Mouse (Mus musculus) v-Abl transformed pro-B cells (cell line): ENCODE measurements around the gene Twnk.

Source experiments
- in situ Hi-C, 2 experiments: fragments of 400-800 bp; cut with MboI; formaldehyde crosslinking; loops; one replicate each; pipeline ENCODE4 v1.15.1; 2025; ENCODE audit not compliant: unreplicated experiment in 2 of 2

Gene Twnk

GRCm38 (mm10) chr19:45017909-45018308 is 12.4 kb downstream of the Twnk start:
- in situ Hi-C loops, result loop anchor here in 1 of 2 experiments (25.0 kb wide), 1 partner anchor 1331 kb away; the partner anchor contains the start of gene Entpd7

DNA sequence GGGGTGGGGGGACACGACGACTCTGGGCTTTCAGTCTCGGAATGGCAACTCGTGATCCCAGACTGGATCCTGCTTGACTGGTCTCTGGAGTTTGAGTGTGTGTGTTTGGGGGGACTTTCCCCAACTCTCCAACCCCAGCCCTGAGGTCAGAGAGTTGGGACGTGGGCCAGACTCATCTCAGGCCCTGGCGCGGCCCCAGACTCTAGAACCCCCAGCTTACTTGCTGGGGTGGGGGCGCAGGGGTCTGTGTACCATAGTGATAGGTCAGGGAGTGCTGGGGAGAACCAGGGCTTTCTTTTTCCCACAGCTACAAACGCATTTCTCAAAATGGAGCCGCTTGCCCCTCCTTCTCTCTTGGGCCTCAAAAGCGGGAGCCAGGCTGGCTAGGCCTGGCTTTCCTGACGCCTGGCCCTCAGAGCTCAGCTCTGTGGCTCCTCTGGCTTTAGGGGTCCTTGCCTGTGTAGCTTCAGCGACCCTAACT is 12.9 kb downstream of the Twnk start:
- in situ Hi-C loops, result loop anchor here in 1 of 2 experiments (25.0 kb wide), 1 partner anchor 1331 kb away; the partner anchor contains the start of gene Entpd7

DNA sequence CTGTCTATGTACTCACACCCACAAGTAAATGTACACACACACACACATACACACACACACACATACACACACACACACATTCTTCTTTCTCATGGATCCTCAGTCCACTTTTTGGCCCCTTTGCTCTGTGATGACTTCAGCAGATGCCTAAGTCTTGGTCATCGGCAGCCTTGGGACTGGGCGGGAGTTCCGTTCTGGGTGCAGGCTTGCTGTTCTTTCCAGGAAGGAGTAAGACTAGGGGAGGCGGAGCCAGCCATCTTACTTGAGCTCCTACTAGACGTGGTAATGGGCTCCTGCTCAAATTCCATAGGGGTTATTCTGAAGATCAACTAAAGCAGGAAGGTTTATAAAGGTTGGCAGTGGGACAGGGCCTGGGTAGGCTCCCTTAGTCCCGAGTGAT is 14.9 kb downstream of the Twnk start:
- in situ Hi-C loops, result loop anchor here in 1 of 2 experiments (25.0 kb wide), 1 partner anchor 1333 kb away; the partner anchor contains the start of gene Entpd7

- in situ Hi-C loops, result loop anchor here in 1 of 2 experiments (25.0 kb wide), 1 partner anchor 1334 kb away; the partner anchor contains the start of gene Entpd7
Measured at GRCm38 (mm10) chr19:45021362-45021761, 15.9 kb downstream of the Twnk start.

DNA sequence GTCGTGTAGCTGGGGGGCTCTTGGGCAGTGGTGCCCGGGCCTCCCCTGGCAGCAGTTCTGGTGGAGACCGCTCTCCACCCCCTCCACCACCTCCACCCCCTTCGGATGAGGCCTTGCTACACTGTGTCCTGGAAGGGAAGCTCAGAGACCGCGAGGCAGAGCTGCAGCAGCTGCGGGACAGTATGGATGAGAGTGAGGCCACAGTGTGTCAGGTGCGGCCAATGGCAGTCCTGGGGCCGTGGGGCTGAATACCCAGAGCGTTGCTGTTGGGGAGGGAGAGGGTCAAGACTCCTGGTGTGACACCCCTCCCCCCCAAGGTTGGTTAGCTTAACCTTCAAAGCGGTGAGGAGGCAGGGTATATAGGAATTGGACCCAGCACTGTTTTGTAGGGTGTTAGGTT is 18.5 kb downstream of the Twnk start:
- in situ Hi-C loops, result loop anchor here in 1 of 2 experiments (25.0 kb wide), 1 partner anchor 1337 kb away; the partner anchor contains the start of gene Entpd7

DNA sequence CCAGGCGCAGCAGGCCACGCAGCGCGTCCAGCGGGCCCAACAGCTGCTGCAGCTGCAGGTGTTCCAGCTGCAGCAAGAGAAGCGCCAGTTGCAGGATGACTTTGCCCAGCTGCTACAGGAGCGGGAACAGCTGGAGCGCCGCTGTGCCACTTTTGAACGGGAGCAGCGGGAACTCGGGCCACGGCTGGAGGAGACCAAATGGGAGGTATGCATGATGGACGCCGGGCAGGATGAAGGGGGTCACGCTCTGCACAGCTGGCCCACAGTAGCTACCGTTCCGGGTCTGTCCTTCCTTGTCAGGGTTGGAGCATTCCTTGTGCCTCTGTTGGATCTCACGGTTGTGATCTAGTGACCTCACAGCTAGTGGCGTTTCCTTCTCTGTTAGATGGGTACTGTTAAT is 19.3 kb downstream of the Twnk start:
- in situ Hi-C loops, result loop anchor here (25.0 kb wide), 2 partner anchors 437 to 1337 kb away; partner anchors contain the start of gene Entpd7 (in 1 of the 2)

GRCm38 (mm10) chr19:45025937-45026568 is 20.6 kb downstream of the Twnk start:
- in situ Hi-C loops, result loop anchor here in 1 of 2 experiments (25.0 kb wide), 1 partner anchor 439 kb away; no protein-coding TSS in a partner anchor

GRCm38 (mm10) chr19:45026958-45027670 is 21.7 kb downstream of the Twnk start:
- in situ Hi-C loops, result loop anchor here in 1 of 2 experiments (25.0 kb wide), 1 partner anchor 440 kb away; no protein-coding TSS in a partner anchor

- in situ Hi-C loops, result loop anchor here in 1 of 2 experiments (25.0 kb wide), 1 partner anchor 441 kb away; no protein-coding TSS in a partner anchor
Measured at GRCm38 (mm10) chr19:45027848-45028247, 22.4 kb downstream of the Twnk start.

DNA sequence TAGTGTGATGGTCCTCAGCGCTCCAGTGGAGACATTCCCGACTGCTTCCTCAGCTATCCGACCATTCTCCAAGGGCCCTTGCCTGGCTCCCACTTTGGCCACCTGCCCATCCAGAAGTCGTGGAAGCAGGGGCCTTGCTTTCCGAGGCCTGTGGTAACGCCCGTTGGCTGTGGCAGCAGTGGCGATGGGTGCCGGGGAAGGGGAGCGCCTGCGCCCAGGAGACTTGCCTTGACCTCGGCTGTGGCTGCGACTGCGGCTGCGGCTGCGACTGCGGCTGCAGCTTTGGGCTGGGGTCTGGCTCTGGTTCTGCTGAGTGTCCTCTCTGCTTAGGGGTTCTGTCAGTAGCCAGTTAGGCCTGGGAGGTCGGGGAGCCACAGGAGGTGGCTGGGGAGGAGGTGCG is 23.3 kb downstream of the Twnk start:
- in situ Hi-C loops, result loop anchor here in 1 of 2 experiments (25.0 kb wide), 1 partner anchor 441 kb away; no protein-coding TSS in a partner anchor

- in situ Hi-C loops, result loop anchor here in 1 of 2 experiments (25.0 kb wide), 1 partner anchor 442 kb away; no protein-coding TSS in a partner anchor
Measured at GRCm38 (mm10) chr19:45029571-45029970, 24.1 kb downstream of the Twnk start.

DNA sequence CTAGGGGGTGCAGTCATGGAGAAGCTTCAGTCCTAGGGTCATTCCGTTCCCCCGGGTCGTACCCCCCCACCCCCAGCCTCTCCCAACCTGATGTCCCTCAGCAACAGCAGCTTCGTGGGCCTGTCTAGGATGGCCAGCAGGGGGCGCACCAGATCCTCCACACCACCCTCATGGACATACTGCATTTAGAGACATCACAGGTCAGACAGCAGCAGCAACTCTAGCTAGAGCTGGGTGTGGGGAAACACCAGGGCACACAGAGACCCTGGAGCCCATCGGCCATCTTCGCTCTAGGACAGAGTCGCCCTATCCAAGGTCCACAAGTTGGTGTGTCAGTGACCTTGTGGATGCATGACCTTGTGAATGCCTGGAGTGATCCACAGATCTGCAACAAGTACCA is 24.6 kb downstream of the Twnk start:
- in situ Hi-C loops, result loop anchor here (5.0 to 25.0 kb wide), 4 partner anchors 38 to 445 kb away; partner anchors contain the start of gene Sema4g (in 1 of the 2)

DNA sequence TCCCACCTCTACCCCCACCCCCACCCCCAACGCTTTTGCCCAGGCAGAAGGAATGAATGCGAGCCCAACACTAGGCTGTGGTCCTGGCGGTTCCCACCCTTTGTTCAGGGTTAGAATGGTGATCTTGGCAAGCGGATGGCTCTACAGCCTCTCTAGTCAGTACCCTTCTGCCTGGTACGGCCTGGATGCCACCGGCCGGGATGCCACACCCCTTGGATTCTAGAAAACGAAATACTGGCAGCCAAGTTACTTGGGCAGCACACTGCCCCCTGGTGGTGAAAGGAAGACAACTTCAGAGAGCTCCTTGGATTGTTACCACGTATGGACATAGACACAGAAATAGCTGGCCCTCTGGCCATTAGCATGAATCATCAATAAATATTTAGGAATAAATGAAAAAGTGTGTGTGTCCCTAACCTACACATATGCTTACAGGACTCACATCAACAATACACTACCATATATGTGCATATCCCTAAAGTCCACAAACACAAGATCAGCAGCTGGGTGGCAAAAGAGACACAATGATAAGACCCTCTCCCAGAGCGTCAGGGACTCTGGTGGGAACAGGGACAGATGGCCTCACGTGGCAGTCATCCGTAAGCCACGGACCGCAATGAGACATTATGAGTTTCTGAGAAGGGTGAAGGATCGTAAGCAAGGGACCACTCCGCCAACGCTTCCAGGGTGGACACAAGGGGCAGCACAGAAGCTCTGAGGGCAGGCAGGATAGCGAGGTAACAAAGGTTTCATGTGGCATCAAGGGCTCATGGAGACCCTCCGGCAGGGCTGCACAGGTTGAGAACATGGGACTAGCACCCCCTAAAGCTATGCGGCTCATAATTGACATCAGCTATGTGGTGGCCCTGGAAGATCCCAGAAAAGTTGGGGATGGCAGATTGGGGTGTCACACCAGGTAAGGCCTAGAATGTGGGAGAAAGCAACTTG is 25.6 kb downstream of the Twnk start:
- in situ Hi-C loops, result loop anchor here (5.0 to 25.0 kb wide), 4 partner anchors 39 to 446 kb away; partner anchors contain the start of gene Sema4g (in 1 of the 2)

- in situ Hi-C loops, result loop anchor here (5.0 to 25.0 kb wide), 4 partner anchors 39 to 447 kb away; partner anchors contain the start of gene Sema4g (in 1 of the 2)
Measured at GRCm38 (mm10) chr19:45031780-45032179, 26.3 kb downstream of the Twnk start.

- in situ Hi-C loops, result loop anchor here (5.0 to 25.0 kb wide), 4 partner anchors 40 to 448 kb away; partner anchors contain the start of gene Sema4g (in 1 of the 2)
Measured at GRCm38 (mm10) chr19:45032570-45033332, 27.3 kb downstream of the Twnk start.

DNA sequence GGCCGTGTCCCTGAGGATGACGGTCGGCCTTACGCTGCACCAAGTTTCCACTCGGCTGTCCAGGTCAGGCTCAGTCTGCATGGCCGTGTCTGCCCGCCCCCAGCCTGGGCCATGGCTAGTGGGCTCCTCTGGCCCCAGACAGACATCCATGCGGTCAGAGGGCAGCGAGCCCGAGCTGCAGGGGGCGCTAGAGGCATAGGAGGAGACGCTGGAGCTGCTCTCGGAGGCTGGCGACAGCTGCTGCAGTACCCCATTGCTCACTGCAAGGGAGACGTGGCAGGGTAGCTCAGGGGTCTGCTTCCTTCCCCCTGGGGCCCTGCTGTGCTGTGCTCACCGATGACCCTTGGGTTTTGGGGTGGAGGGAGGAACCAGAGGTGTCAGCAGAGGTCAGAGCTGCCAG is 31.4 kb downstream of the Twnk start:
- in situ Hi-C loops, result loop anchor here (10.0 to 25.0 kb wide), 2 partner anchors 450 to 452 kb away; no protein-coding TSS in a partner anchor

DNA sequence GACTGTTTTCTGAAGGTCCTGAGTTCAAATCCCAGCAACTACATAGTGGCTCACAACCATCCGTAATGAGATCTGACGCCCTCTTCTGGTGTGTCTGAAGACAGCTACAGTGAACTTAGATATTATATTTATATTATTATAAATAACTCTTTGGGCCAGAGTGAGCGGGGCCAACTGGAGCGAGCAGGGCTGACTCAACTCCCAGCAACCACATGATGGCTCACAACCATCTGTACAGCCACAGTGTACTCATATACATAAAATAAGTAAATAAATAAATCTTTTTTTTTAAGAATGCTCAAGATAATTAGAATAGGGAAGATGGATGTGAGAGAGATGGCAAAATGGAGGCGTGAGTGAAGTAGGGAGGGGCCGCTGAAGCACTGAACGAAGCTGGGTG is 32.7 kb downstream of the Twnk start:
- in situ Hi-C loops, result loop anchor here (10.0 to 25.0 kb wide), 2 partner anchors 451 to 453 kb away; no protein-coding TSS in a partner anchor

- in situ Hi-C loops, result loop anchor here in 1 of 2 experiments (25.0 kb wide), 1 partner anchor 453 kb away; no protein-coding TSS in a partner anchor
Measured at GRCm38 (mm10) chr19:45040214-45040613, 34.8 kb downstream of the Twnk start.
